Mouse (Mus musculus) gastrocnemius, postnatal 25 days (tissue): ENCODE measurements at regions not wholly inside any gene's neighbourhood (a gene's known extent, or its start where the extent isn't known, plus 50 kb on each side); places are given as distances from the start of the nearest gene placed in this dataset.

Experiments used
- DNase-seq: peaks from one replicate; pipeline ENCODE4 v3.0.0; 2022

- DNase-seq: no peak
Observed at GRCm38 (mm10) chr6:101585871-101586270, 208.2 kb upstream of the Pdzrn3 start.

GRCm38 (mm10) chr6:101580824-101581223 lies 203.1 kb upstream of the Pdzrn3 start:
- no peak for DNase-seq

GRCm38 (mm10) chr6:101556096-101556495 lies 178.4 kb upstream of the Pdzrn3 start:
- no peak for DNase-seq

- DNase-seq: no peak
Observed at GRCm38 (mm10) chr6:101554965-101555604, 177.4 kb upstream of the Pdzrn3 start.

- DNase-seq: no peak
Observed at GRCm38 (mm10) chr6:101550501-101551268, 173.0 kb upstream of the Pdzrn3 start.

- DNase-seq: no peak
Observed at GRCm38 (mm10) chr6:101537581-101537980, 159.9 kb upstream of the Pdzrn3 start.

- DNase-seq: no peak
Observed at GRCm38 (mm10) chr6:101534214-101535052, 156.7 kb upstream of the Pdzrn3 start.

GRCm38 (mm10) chr6:101532436-101532835 lies 154.7 kb upstream of the Pdzrn3 start:
- peak; percentile 26 for DNase-seq

GRCm38 (mm10) chr6:101531914-101532313 lies 154.2 kb upstream of the Pdzrn3 start:
- DNase-seq: no peak

GRCm38 (mm10) chr6:101525129-101525528 lies 147.4 kb upstream of the Pdzrn3 start:
- DNase-seq: no peak

GRCm38 (mm10) chr6:101521316-101521715 lies 143.6 kb upstream of the Pdzrn3 start:
- DNase-seq: no peak

- no peak for DNase-seq
Observed at GRCm38 (mm10) chr6:101520755-101521154, 143.1 kb upstream of the Pdzrn3 start.

GRCm38 (mm10) chr6:101518904-101519701 lies 141.4 kb upstream of the Pdzrn3 start:
- no peak for DNase-seq

GRCm38 (mm10) chr6:101517584-101517983 lies 139.9 kb upstream of the Pdzrn3 start:
- DNase-seq: no peak

- no peak for DNase-seq
Observed at GRCm38 (mm10) chr6:101513696-101514095, 136.0 kb upstream of the Pdzrn3 start.

GRCm38 (mm10) chr6:101502149-101502548 lies 124.5 kb upstream of the Pdzrn3 start:
- no peak for DNase-seq

- DNase-seq: no peak
Observed at GRCm38 (mm10) chr6:101501716-101502115, 124.0 kb upstream of the Pdzrn3 start.

- DNase-seq: no peak
Observed at GRCm38 (mm10) chr6:101500202-101500601, 122.5 kb upstream of the Pdzrn3 start.

GRCm38 (mm10) chr6:101488466-101488865 lies 110.8 kb upstream of the Pdzrn3 start:
- DNase-seq: no peak

- DNase-seq: no peak
Observed at GRCm38 (mm10) chr6:101484526-101485287, 107.0 kb upstream of the Pdzrn3 start.
